Mouse (Mus musculus) megakaryocyte, embryonic 14.5 days (primary cell): Measurements from ENCODE around the gene Ifna15. TPM values are rescaled to one million over a fixed set of nuclear protein-coding genes. Genes with fewer than 3 reads are reported as not detected.

Experiments used
- H3K27me3 ChIP-seq: replicated peaks from 2 replicates; pipeline ENCODE3; 2012; ENCODE audit warnings: inconsistent platforms
- H3K36me3 ChIP-seq: replicated peaks from 2 replicates; pipeline ENCODE3; 2012; ENCODE audit warnings: low read length, inconsistent platforms, mixed read lengths
- H3K4me1 ChIP-seq: 2 replicates; pipeline ENCODE4 v1.6.1; 2012; ENCODE audit warnings: inconsistent platforms
- H3K4me3 ChIP-seq: replicated peaks from 2 replicates; pipeline ENCODE3; 2012; ENCODE audit warnings: moderate library complexity, mild to moderate bottlenecking, inconsistent platforms
- H3K9me3 ChIP-seq: 2 replicates; pipeline ENCODE4 v1.6.1; 2012; ENCODE audit warnings: inconsistent platforms
- FLI1 ChIP-seq: IDR thresholded peaks from 2 replicates; pipeline ENCODE4 v1.6.1; 2012; ENCODE audit warnings: low read length, inconsistent platforms, mixed read lengths
- GATA1 ChIP-seq: IDR thresholded peaks from 3 replicates; pipeline ENCODE4 v1.6.1; 2012; ENCODE audit warnings: mixed read lengths, low read length, inconsistent platforms, borderline replicate concordance
- polyA plus RNA-seq: library from polyadenylated mRNA; stranded (reverse); fragments of >175 nt; gene quantifications from 2 replicates; pipeline ENCODE4 v1.2.3, GENCODE M21; 2012; ENCODE audit warnings: low replicate concordance; ENCODE audit not compliant: insufficient read depth

Gene Ifna15
- polyA plus RNA-seq, 1 experiment: not detected

DNA sequence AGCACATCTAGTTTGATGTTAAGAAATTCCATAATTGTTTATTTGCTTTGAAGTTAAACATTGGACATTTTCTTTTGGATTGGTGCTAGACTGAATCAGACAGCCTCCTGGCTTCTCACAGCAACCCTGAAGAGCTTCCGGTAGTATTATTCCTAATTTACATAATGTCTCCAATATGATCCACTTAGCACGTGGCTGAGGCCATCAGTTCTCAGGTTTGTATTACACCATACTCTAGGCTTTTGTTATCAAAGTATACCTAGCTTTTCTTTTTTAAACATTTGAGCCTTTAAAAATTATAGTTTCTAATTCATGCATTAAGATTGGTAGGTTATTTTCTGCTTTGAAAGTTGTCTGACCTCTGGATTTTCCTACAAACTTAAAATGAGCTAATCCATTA is 42.8 kb downstream of the Ifna15 start:
- H3K4me3 ChIP-seq: peak overlapping the region; percentile 88
- no peaks in the 10 kb centered on the region for H3K36me3 ChIP-seq
- peaks cover 82% of the 10 kb centered on the region for H3K4me1 ChIP-seq
- no peaks in the 10 kb centered on the region for H3K27me3 ChIP-seq
- no peaks in the 10 kb centered on the region for H3K9me3 ChIP-seq
- no peak for TF ChIP-seq GATA1
- TF ChIP-seq FLI1: no peak

- Histone ChIP-seq H3K4me3 (peak overlapping the region; percentile 73), H3K4me1 (peaks cover 82% of the 10 kb centered on the region), H3K36me3 (no peaks in the 10 kb centered on the region), H3K9me3 (no peaks in the 10 kb centered on the region), H3K27me3 (no peaks in the 10 kb centered on the region)
- no peak for TF ChIP-seq GATA1
- no peak for TF ChIP-seq FLI1
Measured at GRCm38 (mm10) chr4:88514403-88514802, 43.6 kb downstream of the Ifna15 start.

GRCm38 (mm10) chr4:88513743-88514142 is 44.3 kb downstream of the Ifna15 start:
- Histone ChIP-seq H3K27me3 (no peaks in the 10 kb centered on the region), H3K36me3 (no peaks in the 10 kb centered on the region), H3K4me1 (peaks cover 80% of the 10 kb centered on the region), H3K9me3 (no peaks in the 10 kb centered on the region), H3K4me3 (no peak overlapping the region)
- no peak for TF ChIP-seq FLI1
- TF ChIP-seq GATA1: peak; percentile 58; the same call in 1 of the 3 replicates

Other genes starting within 250 kb of the Ifna15 start
- gene Hacd4, start 119.3 kb downstream of the Ifna15 start, polyA plus RNA-seq: 0.48 and 5.1 TPM in 2 replicates
- not detected in 2 replicates for gene Ifnb1, start 35.5 kb downstream of the Ifna15 start, polyA plus RNA-seq
- not detected in 2 replicates for gene Ifna14, start 13.6 kb upstream of the Ifna15 start, polyA plus RNA-seq
- not detected in 2 replicates for gene Ifna9, start 34.1 kb upstream of the Ifna15 start, polyA plus RNA-seq
- gene Ifna12, start 45.1 kb upstream of the Ifna15 start, polyA plus RNA-seq: not detected in 2 replicates
- not detected in 2 replicates for gene C87499, start 76.2 kb upstream of the Ifna15 start, polyA plus RNA-seq
- gene Ifna13, start 86.2 kb upstream of the Ifna15 start, polyA plus RNA-seq: not detected in 2 replicates
- not detected in 2 replicates for gene Ifna16, start 118.7 kb upstream of the Ifna15 start, polyA plus RNA-seq
- not detected in 2 replicates for gene Ifna2, start 125.7 kb upstream of the Ifna15 start, polyA plus RNA-seq
- gene Ifnab, start 133.1 kb upstream of the Ifna15 start, polyA plus RNA-seq: not detected in 2 replicates
- gene Gm26566, start 163.6 kb upstream of the Ifna15 start, polyA plus RNA-seq: 0.27 TPM in 1 of 2 replicates, not detected in the other
- gene Klhl9, start 164.2 kb upstream of the Ifna15 start, polyA plus RNA-seq: 1.4 and 2.6 TPM in 2 replicates
- gene Gm13271, start 196.6 kb upstream of the Ifna15 start, polyA plus RNA-seq: not detected in 2 replicates
- gene Gm13283, start 201.9 kb upstream of the Ifna15 start, polyA plus RNA-seq: not detected in 2 replicates
- gene Gm13290, start 215.6 kb upstream of the Ifna15 start, polyA plus RNA-seq: not detected in 2 replicates
- not detected in 2 replicates for gene Gm13289, start 218.7 kb upstream of the Ifna15 start, polyA plus RNA-seq
- gene Gm13272, start 221.6 kb upstream of the Ifna15 start, polyA plus RNA-seq: not detected in 2 replicates
- not detected in 2 replicates for gene Ifnz, start 223.9 kb upstream of the Ifna15 start, polyA plus RNA-seq
- gene Gm13276, start 227.5 kb upstream of the Ifna15 start, polyA plus RNA-seq: not detected in 2 replicates
- gene Gm13277, start 230.4 kb upstream of the Ifna15 start, polyA plus RNA-seq: not detected in 2 replicates
- not detected in 2 replicates for gene Gm13278, start 233.3 kb upstream of the Ifna15 start, polyA plus RNA-seq
- 0.64 TPM in 1 of 2 replicates, not detected in the other for gene Gm13275, start 236.2 kb upstream of the Ifna15 start, polyA plus RNA-seq
- not detected in 2 replicates for gene Gm13279, start 239.2 kb upstream of the Ifna15 start, polyA plus RNA-seq
- gene Gm13285, start 241.4 kb upstream of the Ifna15 start, polyA plus RNA-seq: not detected in 2 replicates
- 0.64 TPM in 1 of 2 replicates, not detected in the other for gene Gm13287, start 245.0 kb upstream of the Ifna15 start, polyA plus RNA-seq
- gene Gm13288, start 247.3 kb upstream of the Ifna15 start, polyA plus RNA-seq: not detected in 2 replicates